Mouse (Mus musculus): Measurements from ENCODE around the gene Btbd9. TPM values are rescaled to one million over a fixed set of nuclear protein-coding genes. Genes with fewer than 3 reads are reported as not detected.

Gene Btbd9
- polyA plus RNA-seq, 2 experiments, result 18.3 to 46.9 TPM

GRCm38 (mm10) chr17:30331380-30331779 is 244.9 kb downstream of the Btbd9 start:
- no peaks in the 10 kb centered on the region for H3K36me3 ChIP-seq (ENCODE audit: control insufficient read depth, insufficient read depth, low read length)
- no peak overlapping the region for H3K4me2 ChIP-seq (replicated peaks; ENCODE audit: low read depth, low read length, severe bottlenecking)
- peaks cover 7% of the 10 kb centered on the region for H3K4me1 ChIP-seq (ENCODE audit: control insufficient read depth, insufficient read depth, low read length)
- H3K27ac ChIP-seq (replicated peaks; ENCODE audit: low read depth, low read length), result no peak overlapping the region
- WGBS, result 64% methylated on average over 6 of the region's 6 CpGs
- ATAC-seq (ENCODE audit: low FRiP score, low read depth), result no peak
- H3K4me3 ChIP-seq (replicated peaks; ENCODE audit: low read length), result no peak overlapping the region
- no peak for DNase-seq (ENCODE audit: low spot score)
- TF ChIP-seq POLR2A (IDR thresholded peaks at IDR 0.05; ENCODE audit: borderline replicate concordance, extremely low read depth, insufficient read depth, insufficient read length), result no peak
- H3K9me3 ChIP-seq (ENCODE audit: control insufficient read depth, low read length), result no peaks in the 10 kb centered on the region
- no peak overlapping the region for H3K9ac ChIP-seq (ENCODE audit: low read depth, low read length, severe bottlenecking)
- no peaks in the 10 kb centered on the region for H3K27me3 ChIP-seq (ENCODE audit: control insufficient read depth, insufficient read depth, low read length)

GRCm38 (mm10) chr17:30329531-30329930 is 246.8 kb downstream of the Btbd9 start:
- Histone ChIP-seq H3K4me1 (ENCODE audit: control insufficient read depth, insufficient read depth, low read length) (no peaks in the 10 kb centered on the region), H3K9me3 (ENCODE audit: control insufficient read depth, low read length) (no peaks in the 10 kb centered on the region), H3K27me3 (ENCODE audit: control insufficient read depth, insufficient read depth, low read length) (no peaks in the 10 kb centered on the region), H3K4me3 (replicated peaks; ENCODE audit: low read length) (no peak overlapping the region), H3K27ac (replicated peaks; ENCODE audit: low read depth, low read length) (no peak overlapping the region), H3K4me2 (replicated peaks; ENCODE audit: low read depth, low read length, severe bottlenecking) (no peak overlapping the region), H3K36me3 (ENCODE audit: control insufficient read depth, insufficient read depth, low read length) (no peaks in the 10 kb centered on the region), H3K9ac (ENCODE audit: low read depth, low read length, severe bottlenecking) (no peak overlapping the region)
- DNase-seq (ENCODE audit: low spot score) (no peak), ATAC-seq (ENCODE audit: low FRiP score, low read depth) (no peak)
- 65% methylated on average over 2 of the region's 2 CpGs for WGBS
- no peak for TF ChIP-seq POLR2A (IDR thresholded peaks at IDR 0.05; ENCODE audit: borderline replicate concordance, extremely low read depth, insufficient read depth, insufficient read length)

DNA sequence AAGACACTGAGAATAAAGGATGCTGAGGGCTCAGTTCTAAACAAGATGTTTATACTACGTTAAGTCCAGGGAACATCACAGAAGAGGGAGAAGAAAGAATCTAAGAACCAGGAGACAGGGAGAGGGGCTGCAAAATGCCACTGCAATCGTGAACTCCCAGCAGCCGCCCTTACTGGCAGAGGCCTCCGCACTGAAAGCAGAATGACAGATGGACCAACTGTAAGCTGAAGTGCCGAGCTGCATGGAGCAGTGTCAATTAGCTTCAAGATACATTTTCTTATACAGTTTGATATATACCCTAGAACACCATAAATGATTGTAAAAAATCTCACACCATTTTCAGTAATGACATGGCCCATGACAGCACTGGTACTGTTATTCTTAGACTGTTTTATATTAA is 247.4 kb downstream of the Btbd9 start:
- ATAC-seq (ENCODE audit: low FRiP score, low read depth), result no peak
- no peaks in the 10 kb centered on the region for H3K9me3 ChIP-seq (ENCODE audit: control insufficient read depth, low read length)
- H3K9ac ChIP-seq (ENCODE audit: low read depth, low read length, severe bottlenecking), result no peak overlapping the region
- no peak overlapping the region for H3K4me3 ChIP-seq (replicated peaks; ENCODE audit: low read length)
- no peaks in the 10 kb centered on the region for H3K27me3 ChIP-seq (ENCODE audit: control insufficient read depth, insufficient read depth, low read length)
- H3K36me3 ChIP-seq (ENCODE audit: control insufficient read depth, insufficient read depth, low read length), result no peaks in the 10 kb centered on the region
- no peaks in the 10 kb centered on the region for H3K4me1 ChIP-seq (ENCODE audit: control insufficient read depth, insufficient read depth, low read length)
- WGBS, result 67% methylated on average over 5 of the region's 5 CpGs
- no peak overlapping the region for H3K4me2 ChIP-seq (replicated peaks; ENCODE audit: low read depth, low read length, severe bottlenecking)
- no peak overlapping the region for H3K27ac ChIP-seq (replicated peaks; ENCODE audit: low read depth, low read length)
- no peak for TF ChIP-seq POLR2A (IDR thresholded peaks at IDR 0.05; ENCODE audit: borderline replicate concordance, extremely low read depth, insufficient read depth, insufficient read length)
- no peak for DNase-seq (ENCODE audit: low spot score)

DNA sequence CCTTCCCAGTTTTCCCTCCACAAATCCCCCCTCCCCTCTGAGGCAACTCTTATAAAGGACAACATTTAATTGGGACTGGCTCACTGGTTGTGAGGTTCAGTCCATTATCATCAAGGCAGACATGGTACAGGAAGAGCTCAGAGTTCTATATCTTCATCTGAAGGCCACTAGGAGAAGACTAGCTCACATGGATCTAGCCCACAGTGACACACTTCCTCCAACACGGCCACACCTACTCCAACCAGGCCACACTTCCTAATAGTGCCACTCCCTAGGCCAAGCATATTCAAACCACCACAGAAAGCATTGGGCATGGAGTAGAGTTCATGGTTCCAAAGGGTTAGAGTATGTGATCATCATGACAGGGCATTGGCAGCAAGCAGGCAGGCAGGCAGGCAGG is 249.4 kb downstream of the Btbd9 start:
- no peaks in the 10 kb centered on the region for H3K9me3 ChIP-seq (ENCODE audit: control insufficient read depth, low read length)
- DNase-seq (ENCODE audit: low spot score), result no peak
- H3K27me3 ChIP-seq (ENCODE audit: control insufficient read depth, insufficient read depth, low read length), result no peaks in the 10 kb centered on the region
- no peak overlapping the region for H3K27ac ChIP-seq (replicated peaks; ENCODE audit: low read depth, low read length)
- no peak overlapping the region for H3K9ac ChIP-seq (ENCODE audit: low read depth, low read length, severe bottlenecking)
- no peaks in the 10 kb centered on the region for H3K36me3 ChIP-seq (ENCODE audit: control insufficient read depth, insufficient read depth, low read length)
- no peak for ATAC-seq (ENCODE audit: low FRiP score, low read depth)
- H3K4me2 ChIP-seq (replicated peaks; ENCODE audit: low read depth, low read length, severe bottlenecking), result no peak overlapping the region
- TF ChIP-seq POLR2A (IDR thresholded peaks at IDR 0.05; ENCODE audit: borderline replicate concordance, extremely low read depth, insufficient read depth, insufficient read length), result no peak
- H3K4me3 ChIP-seq (replicated peaks; ENCODE audit: low read length), result no peak overlapping the region
- 83% methylated on average over 1 of the region's 1 CpGs for WGBS
- H3K4me1 ChIP-seq (ENCODE audit: control insufficient read depth, insufficient read depth, low read length), result no peaks in the 10 kb centered on the region

- no peaks in the 10 kb centered on the region for H3K4me1 ChIP-seq (ENCODE audit: control insufficient read depth, insufficient read depth, low read length)
- no peaks in the 10 kb centered on the region for H3K36me3 ChIP-seq (ENCODE audit: control insufficient read depth, insufficient read depth, low read length)
- no peak overlapping the region for H3K9ac ChIP-seq (ENCODE audit: low read depth, low read length, severe bottlenecking)
- TF ChIP-seq POLR2A (IDR thresholded peaks at IDR 0.05; ENCODE audit: borderline replicate concordance, extremely low read depth, insufficient read depth, insufficient read length), result no peak
- WGBS, result 73% methylated on average over 1 of the region's 1 CpGs
- H3K4me3 ChIP-seq (replicated peaks; ENCODE audit: low read length), result no peak overlapping the region
- H3K27me3 ChIP-seq (ENCODE audit: control insufficient read depth, insufficient read depth, low read length), result no peaks in the 10 kb centered on the region
- H3K27ac ChIP-seq (replicated peaks; ENCODE audit: low read depth, low read length), result no peak overlapping the region
- H3K9me3 ChIP-seq (ENCODE audit: control insufficient read depth, low read length), result no peaks in the 10 kb centered on the region
- ATAC-seq (ENCODE audit: low FRiP score, low read depth) (no peak), DNase-seq (ENCODE audit: low spot score) (no peak)
- no peak overlapping the region for H3K4me2 ChIP-seq (replicated peaks; ENCODE audit: low read depth, low read length, severe bottlenecking)
Observed at GRCm38 (mm10) chr17:30320301-30320700, 256.0 kb downstream of the Btbd9 start.

DNA sequence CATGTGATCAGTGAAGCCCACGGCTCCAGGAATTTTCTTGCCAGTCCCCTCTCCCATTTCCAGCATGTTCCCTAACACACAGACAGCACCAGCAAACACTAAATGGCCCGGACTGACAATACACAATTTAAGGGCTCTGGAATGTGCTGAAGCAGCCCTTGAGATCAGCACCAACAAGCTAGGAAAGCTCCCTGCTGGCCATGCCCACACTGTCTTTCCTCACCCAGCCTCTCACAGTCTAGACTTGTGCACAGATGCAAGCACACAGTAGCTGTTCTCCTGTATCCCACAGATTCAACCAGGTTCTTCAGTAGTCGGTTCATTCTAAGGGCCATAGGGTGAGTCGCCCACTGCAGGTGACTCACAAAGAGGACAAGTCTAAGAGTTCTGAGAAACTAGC is 263.6 kb downstream of the Btbd9 start:
- H3K36me3 ChIP-seq (ENCODE audit: control insufficient read depth, insufficient read depth, low read length), result no peaks in the 10 kb centered on the region
- TF ChIP-seq POLR2A (IDR thresholded peaks at IDR 0.05; ENCODE audit: borderline replicate concordance, extremely low read depth, insufficient read depth, insufficient read length), result no peak
- H3K9me3 ChIP-seq (ENCODE audit: control insufficient read depth, low read length), result no peaks in the 10 kb centered on the region
- DNase-seq (ENCODE audit: low spot score) (no peak), ATAC-seq (ENCODE audit: low FRiP score, low read depth) (no peak)
- H3K9ac ChIP-seq (ENCODE audit: low read depth, low read length, severe bottlenecking), result no peak overlapping the region
- H3K4me2 ChIP-seq (replicated peaks; ENCODE audit: low read depth, low read length, severe bottlenecking), result no peak overlapping the region
- H3K4me1 ChIP-seq (ENCODE audit: control insufficient read depth, insufficient read depth, low read length), result no peaks in the 10 kb centered on the region
- WGBS, result 66% methylated on average over 4 of the region's 4 CpGs
- H3K27ac ChIP-seq (replicated peaks; ENCODE audit: low read depth, low read length), result no peak overlapping the region
- no peaks in the 10 kb centered on the region for H3K27me3 ChIP-seq (ENCODE audit: control insufficient read depth, insufficient read depth, low read length)
- H3K4me3 ChIP-seq (replicated peaks; ENCODE audit: low read length), result no peak overlapping the region

Measured in limb, embryonic 14.5 days (tissue).